Mouse (Mus musculus): ENCODE measurements around the gene 9130213A22Rik. TPM values are rescaled to one million over a fixed set of nuclear protein-coding genes. Genes with fewer than 3 reads are reported as not detected.
"Not testable (repeated sequence)": the region's sequence is repeated elsewhere in the genome, so short reads cannot be mapped to it uniquely, and the experiment has no call there.

The 9130213A22Rik gene
- polyA plus RNA-seq, 1 experiment, result 0.78 TPM

DNA sequence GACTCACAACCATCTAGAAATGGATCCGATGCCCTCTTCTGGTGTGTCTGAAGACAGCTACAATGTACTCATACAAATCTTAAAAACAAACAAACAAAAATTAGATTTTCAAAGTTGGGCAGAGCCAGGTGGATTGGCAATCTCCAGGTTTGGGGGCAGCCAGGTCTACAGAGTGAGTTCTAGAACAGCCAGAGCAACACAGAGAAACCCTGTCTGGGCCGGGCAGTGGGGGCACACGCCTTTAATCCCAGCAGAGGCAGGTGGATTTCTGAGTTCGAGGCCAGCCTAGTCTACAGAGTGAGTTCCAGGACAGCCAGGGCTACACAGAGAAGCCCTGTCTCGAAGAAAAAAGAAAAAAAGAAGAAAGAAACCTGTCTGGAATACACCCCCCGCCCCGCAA lies 28.5 kb downstream of the 9130213A22Rik start:
- not testable (repeated sequence) for DNase-seq (ENCODE audit: low spot score)

DNA sequence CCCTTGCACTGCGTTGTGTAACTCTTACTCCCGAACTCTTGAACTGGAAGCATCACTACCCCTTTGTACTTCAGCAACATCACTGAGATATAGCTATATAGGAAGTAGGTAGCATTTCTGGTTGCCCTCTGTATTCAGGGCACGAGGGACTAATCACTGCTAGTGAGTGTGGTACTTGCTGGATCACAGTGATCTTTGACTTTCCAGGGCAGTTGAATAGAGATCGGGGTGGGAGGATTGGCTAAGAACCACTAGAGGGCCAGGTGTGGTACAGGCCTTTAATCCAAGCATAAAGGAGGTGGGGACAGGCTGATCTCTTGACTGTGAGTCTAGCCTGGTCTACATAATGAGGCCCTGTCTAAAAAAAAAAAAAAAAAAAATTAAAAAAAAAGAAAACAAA lies 29.5 kb downstream of the 9130213A22Rik start:
- DNase-seq (ENCODE audit: low spot score), result no peak

DNA sequence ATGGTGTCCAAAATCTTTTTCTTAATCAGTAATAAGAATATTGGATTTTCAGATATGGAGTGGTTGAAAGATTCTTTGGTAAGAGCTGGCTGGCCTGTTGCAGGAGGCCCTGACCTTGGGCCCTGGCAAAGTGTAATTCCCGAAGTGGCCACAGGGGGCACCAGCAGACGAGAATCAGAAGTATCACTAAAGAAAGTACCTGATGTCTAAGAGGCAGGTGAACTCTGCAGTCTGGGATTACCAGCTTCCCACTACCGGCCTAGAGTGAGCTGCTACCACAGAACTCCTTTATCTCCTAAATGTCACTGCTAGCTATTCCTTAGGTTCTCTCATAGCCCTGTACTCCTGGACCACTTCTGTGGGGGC lies 30.0 kb downstream of the 9130213A22Rik start:
- DNase-seq (ENCODE audit: low spot score), result peak; percentile 81

DNA sequence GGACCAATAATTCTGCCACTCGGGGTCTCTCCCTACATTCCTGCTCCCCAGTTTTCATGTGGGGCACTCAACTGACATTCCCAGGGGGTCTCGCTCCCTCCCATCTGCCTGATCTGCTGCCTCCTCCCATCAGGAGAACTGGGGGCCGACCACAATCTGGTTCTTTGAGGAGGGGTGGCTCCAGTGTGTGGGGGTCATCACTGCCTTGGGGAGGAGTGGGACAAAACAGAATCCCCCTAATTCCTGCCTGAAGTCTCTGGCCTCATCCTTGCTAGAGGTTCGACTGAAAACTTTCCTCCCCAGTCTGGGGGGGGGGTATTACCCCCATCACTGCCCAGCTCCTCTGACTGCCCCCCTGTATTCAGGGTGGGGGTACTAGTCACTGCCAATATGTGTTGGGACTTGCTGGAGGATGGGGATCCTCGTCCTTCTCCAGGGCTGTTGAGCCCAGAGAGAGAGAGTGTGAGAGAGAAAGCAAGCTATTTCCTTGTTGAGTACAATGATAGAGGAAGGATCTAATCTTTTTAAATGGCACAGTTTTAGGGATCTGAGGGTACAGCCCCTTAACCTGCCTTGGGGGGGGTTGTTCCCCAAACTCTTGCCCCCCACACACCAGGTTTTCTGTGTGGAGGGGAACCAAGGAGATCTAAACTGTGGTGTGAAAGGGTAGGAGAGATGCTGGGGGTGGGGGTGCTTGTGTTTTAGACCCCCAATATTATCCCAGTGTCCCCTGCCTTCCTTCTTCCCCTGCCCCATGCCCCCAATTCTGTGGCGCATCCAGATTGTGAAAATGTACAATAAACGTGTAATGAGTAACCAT lies 30.6 kb downstream of the 9130213A22Rik start:
- no peak for DNase-seq (ENCODE audit: low spot score)

DNA sequence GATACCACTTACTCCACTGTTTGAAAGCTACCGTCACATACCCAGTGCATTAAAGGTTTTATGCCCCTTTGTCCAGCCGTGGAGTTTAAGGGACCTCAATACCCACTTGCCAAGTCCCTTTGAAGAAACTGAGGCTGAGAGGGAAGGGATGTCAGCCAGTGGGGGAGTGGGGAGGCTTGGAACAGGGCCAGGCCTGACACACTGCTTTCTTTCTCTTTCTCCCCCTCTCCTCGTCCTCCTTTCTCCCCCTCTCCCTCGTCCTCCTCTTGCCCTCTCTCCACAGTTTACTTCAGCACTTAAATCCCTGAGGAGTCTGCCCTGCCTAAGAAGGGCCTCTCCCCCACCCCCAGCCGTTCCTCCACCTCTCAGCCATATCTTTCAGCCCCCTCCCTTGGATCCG lies 32.0 kb downstream of the 9130213A22Rik start:
- DNase-seq (ENCODE audit: low spot score), result no peak

DNA sequence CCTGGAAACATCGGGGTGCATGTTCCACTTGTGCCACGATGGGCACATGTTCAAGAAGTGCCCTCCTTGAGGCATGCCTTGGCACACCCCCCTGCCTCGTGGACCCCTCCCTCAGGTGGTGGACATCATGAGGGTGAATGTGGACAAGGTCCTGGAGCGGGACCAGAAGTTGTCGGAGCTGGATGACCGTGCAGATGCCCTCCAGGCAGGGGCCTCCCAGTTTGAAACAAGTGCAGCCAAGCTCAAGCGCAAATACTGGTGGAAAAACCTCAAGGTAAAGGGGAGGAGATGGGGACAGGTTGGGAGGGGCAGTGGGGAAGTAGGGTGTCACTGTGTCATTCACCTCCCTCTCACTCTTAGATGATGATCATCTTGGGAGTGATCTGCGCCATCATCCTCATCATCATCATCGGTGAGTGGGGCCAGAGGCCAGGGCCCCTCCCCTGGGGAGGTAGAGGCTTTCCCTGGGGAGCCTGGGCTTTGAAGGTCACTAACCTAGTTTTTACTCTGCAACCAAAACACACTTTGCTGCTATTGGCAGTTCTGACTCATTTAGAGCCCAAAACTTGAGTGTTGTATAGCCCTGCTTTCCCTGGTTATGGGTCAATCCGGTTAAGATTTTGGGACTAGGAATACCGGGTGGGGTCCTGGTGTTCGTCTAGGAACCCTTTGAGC lies 32.6 kb downstream of the 9130213A22Rik start:
- DNase-seq (ENCODE audit: low spot score), result no peak

DNA sequence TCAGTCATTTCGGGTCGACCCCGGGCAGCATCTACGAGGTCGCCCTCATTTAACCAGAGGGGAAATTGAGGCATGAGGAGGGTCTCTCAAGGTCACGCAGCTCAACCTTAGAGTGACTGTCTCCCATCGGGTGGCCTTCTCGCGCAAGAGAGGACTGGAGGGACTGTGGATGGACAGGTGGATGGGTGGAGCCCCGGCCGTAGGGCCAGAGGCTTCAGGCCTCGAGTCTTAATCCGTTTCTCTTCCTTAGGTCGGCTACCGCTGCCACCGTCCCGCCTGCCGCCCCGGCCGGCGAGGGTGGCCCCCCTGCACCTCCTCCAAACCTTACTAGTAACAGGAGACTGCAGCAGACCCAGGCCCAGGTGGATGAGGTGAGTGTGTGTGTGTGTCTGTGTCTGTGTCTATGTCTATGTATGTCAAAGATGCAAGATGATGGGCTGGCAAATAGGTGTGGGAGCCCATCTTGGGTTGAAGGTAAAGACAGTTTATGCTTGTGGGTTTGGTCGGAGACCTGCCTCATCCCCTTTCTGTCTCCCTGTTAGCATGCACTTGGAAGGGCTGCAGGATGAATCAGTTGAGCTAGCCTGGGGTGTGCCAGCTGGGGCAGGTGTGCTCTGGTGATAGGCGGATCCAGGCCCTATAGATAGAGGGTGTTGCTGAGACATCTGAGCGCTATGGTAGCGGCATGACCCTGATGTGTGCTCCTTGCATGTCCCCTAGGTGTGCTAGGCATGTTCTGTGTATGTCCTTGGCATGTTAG lies 33.4 kb downstream of the 9130213A22Rik start:
- DNase-seq (ENCODE audit: low spot score), result no peak

DNA sequence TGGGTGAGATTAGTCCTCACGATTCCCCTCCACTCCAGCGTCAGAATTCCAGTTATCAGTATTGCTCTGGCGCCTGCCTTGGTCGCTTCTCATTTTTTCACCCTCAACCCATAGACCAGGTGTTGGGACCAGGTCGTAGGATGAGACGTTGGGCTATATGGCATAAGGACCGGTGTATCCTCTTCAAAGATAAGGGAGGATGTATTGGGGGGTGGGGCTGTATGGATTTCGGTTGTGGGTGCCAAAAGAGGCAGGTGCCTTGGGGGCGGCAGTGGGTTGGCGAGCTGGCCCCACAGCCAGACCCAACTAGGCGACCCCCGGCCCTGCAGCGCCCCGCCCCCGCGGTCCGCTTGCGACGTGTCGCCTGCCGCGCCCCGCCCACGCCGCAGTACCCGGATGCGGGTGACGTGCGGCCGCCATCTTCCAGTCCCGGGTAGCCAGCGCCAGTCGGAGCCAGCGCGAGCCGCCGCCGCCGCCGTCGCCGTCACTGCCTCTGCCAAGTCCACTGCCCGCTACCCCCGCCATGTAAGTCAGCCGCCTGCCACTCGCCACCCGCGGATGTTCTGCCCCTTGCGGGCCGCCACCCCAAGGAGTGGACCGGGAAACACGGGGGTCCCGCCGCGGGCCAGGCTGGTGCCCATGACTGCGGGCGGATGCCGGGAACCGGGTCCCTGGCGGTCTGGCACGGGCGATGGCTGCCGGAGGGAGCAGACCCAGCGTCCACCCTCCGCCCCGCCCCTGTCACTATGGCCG lies 34.1 kb downstream of the 9130213A22Rik start, which contains the start of gene Vamp2:
Vamp2 (plus strand) TSS at position 388 of the 753 bp plus-strand sequence.
- peak; percentile 91 for DNase-seq (ENCODE audit: low spot score)

DNA sequence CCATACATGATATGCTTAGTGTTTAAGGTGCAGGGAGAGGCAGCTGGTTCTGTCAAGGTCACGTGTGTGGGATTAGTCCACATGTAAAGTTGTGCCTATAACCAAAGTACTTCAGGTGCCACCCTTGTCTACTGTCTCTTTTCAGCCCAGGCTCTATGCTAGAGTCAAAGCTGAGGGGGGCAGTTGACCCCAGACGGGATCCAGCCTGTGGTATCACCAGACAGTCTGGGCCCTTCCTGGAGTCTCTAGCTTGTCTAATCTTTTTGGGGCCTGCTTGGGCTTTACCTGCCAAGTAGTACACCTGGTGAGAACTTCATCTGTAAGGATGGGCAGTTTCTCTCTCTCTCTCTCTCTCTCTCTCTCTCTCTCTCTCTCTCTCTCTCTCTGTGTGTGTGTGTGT lies 34.8 kb downstream of the 9130213A22Rik start:
- no peak for DNase-seq (ENCODE audit: low spot score)

DNA sequence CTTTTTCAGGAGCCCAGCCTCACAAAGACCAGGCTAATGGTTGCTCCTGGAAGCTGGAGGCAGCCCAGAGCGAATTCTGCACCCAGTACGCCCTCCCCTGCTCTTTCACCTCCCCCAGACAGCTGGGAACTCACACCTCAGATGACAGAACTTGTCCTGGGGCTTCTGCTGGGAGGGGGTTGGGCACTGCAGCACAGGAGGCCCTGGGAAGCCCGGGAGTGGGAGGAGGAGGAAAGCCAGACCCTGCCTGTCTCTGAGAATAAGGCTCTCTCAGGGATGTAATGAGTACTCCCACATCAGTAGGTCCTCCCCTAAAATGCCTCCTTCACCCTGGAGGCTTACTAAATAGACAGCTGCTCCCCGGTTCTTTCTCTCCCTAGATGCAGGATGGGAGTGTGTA lies 35.3 kb downstream of the 9130213A22Rik start:
- no peak for DNase-seq (ENCODE audit: low spot score)

DNA sequence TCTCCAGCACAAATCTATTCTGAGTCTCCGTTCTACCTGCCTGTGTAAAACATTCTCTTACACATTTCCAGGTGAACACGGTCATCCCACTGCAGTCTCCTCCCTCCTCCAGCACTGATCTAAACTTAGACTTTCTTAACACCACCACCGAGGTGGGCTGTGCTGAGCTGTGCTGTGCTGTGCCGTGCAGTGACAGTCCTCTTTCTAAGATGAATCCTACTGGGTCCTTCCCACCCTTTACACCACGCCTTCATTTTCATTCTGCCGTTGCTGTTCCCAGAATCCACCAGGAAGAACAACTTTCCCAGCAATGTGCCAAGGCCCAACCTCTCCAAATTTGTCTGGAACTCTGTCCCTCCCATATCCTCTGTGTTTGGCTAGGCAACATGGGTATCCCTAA lies 36.0 kb downstream of the 9130213A22Rik start:
- no peak for DNase-seq (ENCODE audit: low spot score)

DNA sequence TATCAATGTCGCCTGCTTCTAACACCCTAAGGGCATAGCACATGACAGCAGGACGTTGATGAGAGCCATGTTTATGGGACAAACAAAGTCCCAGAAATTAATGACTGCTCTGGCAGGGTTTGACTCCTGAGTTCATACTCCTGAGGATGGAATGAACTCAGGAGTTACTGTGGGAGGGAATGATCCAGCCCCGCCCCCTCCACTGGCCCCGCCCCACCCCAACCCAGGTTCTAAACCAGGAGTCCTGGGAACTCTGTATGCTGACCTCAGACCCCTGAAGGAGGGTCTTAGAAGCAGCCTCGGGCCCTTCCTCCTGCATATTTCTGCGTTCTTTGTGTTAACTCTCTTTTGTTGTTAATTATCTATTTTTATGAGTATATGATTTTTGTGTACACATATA lies 36.8 kb downstream of the 9130213A22Rik start:
- no peak for DNase-seq (ENCODE audit: low spot score)

DNA sequence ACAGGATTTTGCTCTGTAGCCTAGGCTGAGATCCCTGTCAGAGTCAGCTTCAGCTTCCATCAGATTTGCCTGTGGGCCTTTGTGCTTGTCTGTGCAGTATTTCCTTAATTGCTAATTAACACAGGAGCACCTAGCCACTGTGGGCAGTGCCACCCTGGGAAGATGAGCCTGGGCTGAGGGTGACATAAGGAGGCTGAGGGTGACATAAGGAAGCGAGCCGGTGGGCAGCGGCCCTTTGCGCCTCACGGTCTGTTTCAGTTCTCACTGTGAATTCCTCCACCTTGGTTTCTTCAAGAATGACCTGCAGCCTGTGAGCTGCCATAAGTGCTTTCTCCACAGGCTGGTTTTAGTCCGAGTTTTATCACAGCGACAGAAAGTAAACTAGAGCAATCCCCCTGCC lies 40.8 kb downstream of the 9130213A22Rik start:
- DNase-seq (ENCODE audit: low spot score), result no peak

DNA sequence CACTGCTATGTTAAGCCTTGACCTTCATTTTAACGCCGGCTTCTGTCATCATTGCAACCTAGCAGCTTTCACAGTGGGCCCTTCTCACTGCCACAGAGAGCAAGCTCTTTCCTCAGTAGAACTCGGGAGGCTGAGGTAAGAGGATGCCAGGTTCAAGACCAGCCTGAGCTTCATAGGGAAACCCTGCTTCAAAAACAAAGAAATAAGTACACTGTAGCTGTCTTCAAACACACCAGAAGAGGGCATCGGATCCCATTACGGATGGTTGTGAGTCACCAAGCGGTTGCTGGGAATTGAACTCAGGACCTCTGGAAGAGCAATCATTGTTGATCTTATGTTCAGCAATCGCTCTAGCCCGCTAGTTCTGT lies 41.5 kb downstream of the 9130213A22Rik start:
- no peak for DNase-seq (ENCODE audit: low spot score)

DNA sequence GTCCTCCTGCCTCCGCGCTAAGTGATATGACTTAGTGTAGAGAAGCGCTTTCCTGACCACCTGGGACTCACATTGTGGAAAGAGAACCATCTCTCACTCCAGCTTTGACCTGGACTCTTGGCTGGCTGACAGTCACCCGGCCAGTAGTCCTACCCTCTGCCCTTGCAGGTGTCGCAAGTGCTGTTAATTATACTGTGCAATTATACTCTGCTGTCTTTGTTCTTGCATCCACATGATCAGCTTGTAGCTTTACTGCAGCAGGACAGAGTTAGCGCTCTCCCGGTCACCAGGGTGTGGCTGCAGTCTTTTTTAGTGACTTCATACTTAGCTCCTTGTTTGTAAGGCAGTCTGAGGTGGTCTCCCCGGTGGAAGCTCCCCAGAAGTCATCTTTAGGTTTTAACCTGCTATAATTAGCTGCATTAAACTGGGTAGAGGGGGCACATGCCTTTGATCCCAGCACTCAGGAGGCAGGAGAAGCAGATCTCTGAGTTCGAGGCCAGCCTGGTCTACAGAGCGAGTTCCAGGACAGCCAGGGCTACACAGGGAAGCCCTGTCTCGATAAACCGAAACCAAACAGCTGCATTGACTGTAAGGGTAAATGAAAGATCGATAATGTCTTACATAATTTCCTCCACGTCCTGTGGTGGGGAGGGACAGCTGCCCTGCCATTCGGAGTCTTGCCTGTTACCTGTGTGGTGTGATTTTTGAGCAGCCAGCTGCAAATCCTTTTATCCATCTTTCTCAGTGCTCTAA lies 42.1 kb downstream of the 9130213A22Rik start:
- no peak for DNase-seq (ENCODE audit: low spot score)

DNA sequence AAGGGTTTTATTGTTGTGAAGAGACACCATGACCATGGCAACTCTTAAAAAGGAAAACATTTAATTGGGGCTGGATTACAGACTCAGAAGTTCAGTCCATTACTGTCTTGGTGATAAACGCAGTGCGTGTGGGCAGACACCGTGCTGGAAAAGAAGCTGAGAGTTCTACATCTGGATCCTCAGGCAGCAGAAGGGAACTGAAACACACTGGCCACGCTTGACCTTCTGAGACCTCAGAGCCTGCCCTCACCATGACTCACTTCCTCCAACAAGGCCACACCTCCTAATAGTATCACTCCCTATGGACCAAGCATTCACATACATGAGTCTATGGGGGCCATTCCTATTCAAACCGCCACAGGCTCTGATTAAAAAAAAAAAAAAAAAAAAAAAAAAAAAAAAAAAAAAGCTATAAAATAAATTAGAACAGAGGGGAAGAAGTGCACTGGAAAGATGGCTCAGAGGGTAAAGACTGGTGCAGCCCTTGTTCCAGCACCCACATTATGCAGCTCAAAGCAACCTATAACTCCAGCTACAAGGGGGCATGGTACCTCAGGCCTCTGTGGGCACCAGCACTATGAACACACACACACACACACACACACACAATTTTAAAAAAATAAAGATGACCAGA lies 43.5 kb downstream of the 9130213A22Rik start:
- DNase-seq (ENCODE audit: low spot score), result no peak

DNA sequence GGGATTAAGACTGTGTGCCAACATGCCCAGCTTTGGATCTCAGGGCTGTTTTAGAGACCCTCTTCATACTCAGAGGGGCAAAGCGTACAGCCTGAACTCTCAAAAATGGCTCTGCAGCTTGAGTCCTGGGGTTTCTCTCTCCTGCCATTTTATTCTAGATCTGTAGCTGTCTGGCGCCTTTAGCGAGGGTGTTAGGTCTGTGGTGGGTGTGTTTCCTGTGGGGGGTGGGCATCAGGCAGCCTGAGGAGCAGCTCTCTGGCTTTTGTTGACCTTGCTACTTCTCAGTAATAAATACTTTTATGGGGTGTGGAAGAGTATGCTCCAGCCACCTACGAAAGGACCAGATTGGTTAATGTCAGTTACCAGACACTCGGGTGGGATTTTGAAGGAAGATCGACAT lies 44.3 kb downstream of the 9130213A22Rik start:
- no peak for DNase-seq (ENCODE audit: low spot score)

DNA sequence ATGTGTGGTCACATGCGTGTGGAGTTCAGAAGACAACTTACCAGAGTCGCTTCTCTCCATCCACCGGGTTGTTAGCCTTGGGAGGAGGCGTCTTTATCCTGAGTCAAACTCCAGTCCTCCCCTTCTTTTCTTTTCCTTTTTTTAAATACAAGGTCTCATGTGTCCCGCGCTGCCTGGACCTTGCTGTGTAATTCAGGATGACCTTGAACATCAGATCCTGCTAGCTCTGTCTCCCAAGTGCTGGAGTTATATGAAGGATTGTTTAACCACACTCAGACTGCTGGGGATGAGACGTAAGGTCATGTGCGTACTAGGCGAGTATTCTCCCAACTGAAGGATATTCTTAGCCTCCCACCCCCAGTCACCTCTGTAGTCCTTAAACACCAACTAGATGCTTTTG lies 45.1 kb downstream of the 9130213A22Rik start:
- no peak for DNase-seq (ENCODE audit: low spot score)

DNA sequence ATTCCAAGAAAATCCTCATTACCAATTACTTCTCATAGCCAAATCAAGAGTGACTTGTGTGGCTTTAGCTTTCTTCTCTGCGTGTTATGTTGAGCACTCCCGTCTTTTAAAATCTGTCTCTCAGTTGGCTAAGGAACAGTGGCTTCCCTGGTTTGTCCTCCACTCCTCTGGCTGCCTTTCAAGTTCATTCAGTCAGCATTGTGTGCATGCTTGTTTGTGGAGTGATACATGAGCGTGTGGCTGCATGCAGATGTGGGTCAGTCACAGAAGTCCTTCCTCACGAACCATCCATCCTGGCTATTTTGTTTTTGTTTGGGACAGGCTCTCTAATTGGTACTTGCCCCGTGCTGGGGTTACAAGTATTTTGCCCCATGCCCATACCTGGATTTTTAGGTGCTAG lies 45.8 kb downstream of the 9130213A22Rik start:
- DNase-seq (ENCODE audit: low spot score), result no peak

DNA sequence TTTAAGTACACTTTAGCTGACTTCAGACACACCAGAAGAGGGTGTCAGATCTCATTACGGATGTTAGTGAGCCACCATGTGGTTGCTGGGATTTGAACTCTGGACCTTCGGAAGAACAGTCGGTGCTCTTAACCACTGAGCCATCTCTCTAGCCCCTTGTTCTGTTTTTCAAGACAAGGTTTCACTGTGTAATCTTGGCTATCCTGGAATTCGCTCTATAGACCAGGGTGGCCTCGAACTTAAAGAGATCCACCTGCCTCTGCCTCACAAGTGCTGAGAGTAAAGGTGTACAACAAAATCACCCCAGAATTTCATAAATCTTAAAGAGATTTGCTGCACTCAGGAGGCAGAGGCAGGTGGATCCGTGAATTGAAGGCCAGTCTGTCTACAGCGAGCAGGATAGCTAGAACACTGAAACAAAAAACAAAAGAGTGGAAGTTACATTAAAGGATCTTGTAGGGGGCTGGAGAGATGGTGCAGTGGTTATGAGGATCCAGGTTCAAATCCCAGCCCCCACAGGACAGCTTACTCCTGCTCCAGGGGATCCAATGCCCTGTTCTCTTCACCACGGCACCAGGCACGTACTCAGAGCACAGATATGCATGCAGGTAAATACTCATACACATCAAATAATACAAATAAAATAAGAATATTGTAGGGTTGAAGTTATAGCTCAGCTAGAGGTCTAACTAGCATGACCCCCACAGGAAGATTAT lies 46.5 kb downstream of the 9130213A22Rik start:
- DNase-seq (ENCODE audit: low spot score), result no peak

Measured in urinary bladder, adult 2 months (tissue).